Mouse (Mus musculus) gonadal fat pad, adult 2 months (tissue): Measurements from ENCODE around the gene H1fx. TPM values are rescaled to one million over a fixed set of nuclear protein-coding genes. Genes with fewer than 3 reads are reported as not detected.
"Not testable (repeated sequence)": the region's sequence is repeated elsewhere in the genome, so short reads cannot be mapped to it uniquely, and the experiment has no call there.

Experiments
- DNase-seq: peaks from one replicate; pipeline ENCODE4 v3.0.0-alpha.2; 2012; ENCODE audit warnings: low read depth
- polyA plus RNA-seq: library from polyadenylated mRNA; depleted of rRNA; stranded (reverse); fragments of >200 nt; gene quantifications from 2 replicates; pipeline ENCODE4 v1.2.3, GENCODE M21; 2012; rRNA removed

Gene H1fx
- polyA plus RNA-seq, 1 experiment = 7.7 TPM

DNA sequence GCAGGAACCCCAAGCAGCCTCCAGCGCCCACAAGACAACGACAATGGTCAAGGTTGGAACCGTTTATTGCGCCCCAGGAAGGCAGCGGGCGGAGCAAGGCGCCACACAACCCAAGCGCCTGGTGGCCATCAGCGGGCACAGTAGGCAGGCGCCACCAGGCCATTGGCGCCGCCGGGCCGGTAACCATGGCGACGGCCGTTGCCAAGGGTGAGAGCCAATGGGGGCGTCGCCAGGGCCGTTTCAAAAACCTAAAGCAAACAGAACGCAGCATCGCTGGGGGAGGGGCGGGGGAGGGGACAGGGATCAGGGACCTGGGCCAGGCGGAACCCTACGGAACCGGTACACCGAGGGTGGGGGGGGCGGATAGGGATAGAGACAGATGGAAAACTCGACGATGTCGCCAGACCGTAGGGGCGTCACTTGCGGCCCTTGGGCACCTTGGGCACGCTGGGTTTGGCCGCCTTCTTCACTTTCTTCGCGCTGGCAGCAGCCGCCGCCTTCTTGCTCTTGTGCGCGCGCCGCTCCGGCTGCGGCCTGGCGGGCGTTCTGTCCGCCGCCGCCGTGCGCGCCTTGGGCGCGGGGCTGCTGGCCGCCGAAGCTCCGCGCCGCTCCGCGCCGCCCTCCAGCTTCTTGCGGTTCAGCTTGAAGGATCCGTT is 935 bp downstream of the H1fx start:
- DNase-seq = no peak

DNA sequence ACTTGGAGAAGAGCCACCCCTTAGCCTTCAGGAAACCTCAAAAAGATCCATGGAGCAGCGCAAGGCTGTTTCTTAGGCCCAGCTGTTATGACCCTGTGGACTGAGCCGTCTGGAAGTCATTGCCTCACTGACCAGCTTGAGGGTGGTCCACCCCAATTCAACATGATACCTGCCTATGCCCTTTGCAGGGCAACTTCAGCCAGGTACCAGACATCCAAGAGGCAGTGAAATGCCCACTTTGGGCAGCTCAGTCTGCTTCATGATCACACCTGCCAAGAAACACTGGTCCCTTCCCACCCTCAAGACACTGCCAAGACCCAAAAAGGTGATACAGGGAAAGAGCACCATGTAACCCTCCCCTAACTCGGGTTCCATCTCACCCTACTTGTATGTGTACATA is 1.7 kb downstream of the H1fx start:
- DNase-seq = no peak

DNA sequence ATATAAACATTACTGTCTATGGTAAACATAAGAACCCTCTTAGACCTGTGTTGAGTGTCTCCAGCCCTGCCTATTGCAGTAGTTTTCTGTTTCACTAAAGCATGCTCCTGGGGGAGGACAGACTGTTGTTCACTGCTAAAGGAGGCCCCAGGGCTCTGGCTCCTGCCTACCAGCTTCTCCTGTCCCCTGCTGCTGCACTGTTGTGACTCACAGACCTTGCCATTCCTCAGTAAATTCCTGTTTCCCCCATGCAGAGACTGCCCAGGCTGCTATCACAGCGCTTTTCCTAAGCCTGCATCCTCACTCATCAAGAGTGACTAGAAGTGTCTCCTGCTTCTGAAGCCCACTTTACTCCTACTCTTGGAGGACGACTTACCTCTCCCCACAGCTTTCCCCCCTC is 11.4 kb downstream of the H1fx start:
- DNase-seq = no peak

DNA sequence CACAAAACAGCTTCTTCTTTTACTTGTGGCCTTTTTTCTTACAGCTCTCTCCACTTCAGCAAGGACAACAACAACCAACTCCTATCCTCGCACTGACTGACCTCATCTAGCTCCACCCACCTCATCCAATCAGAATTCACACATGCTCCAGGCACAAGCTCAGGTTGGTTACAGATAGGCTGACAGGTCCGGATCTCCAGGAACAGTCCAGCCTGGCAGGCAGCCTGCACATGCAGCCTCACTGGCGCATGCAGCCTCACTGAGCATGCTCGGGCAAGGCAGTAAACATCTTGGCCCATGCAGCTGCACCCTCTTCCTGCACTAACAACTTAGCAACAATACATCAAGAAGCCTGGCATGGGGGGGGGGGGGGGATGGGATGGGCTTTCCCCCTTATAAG is 19.0 kb downstream of the H1fx start:
- not testable (repeated sequence) for DNase-seq

DNA sequence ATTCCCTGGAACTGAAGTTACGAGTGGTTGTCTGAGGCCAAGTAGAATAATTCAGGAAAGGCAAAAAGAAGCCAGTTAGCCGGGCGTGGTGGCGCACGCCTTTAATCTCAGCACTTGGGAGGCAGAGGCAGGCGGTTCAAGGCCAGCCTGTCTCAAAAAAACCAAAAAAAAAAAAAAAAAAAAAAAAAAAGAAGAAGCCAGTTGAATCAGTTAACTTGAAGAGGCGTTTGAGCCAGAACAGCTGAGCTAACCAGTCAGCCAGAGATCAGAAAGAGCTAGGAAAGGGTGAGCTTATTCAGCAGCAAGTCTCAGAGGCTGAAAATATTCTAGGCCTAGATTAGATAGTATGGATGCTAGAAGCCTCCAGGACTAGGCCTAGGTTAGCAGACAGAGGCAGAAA is 39.3 kb downstream of the H1fx start:
- DNase-seq = no peak

DNA sequence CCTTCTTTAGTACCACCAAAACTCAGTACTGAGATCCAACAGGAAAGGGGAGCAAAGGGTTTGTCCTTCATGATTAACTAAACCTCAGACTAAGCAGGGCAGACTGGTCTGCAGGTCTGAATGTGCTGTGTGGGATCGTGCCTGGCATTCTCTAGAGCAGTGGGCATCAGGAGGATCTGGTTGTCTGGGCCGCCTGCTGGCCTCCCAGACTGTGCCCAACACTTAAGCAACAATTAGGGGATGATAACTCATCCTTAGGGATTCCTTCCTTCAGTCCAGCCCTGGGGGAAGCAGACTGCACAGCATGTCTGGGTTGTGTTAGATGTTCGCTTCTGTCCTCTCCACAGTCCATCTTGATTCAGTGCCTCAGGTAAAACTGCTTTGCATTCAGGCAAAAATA is 42.5 kb downstream of the H1fx start:
- no peak for DNase-seq

DNA sequence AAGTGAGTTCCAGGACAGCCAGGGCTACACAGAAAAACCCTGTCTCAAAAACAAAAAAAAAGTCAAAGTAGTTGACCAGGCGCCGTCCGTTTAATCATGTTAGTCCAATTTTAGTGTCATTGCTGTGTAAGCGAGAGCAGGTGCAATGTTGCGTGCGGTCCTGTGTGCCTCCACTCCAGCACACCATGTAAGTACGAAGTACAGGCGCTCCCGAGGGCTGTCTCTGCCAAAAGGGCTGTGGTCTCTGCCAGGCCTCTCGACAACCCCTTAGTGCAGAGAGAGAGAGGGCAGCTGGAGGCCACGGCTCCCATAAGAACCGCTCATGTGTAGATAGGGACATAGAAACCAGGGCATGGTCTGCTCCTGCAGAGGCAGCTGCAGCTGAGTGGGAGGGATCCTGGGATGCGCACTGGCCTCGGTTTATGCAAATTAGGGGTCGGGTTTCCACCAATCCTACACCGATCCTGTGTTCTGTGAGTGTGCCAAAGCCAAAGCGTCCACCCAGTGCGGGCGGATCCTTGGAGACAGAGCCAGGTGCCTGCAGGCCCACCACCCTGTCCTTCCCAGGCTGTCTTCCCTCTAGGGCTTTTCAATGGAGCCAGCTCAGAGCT is 44.2 kb downstream of the H1fx start:
- DNase-seq = no peak

DNA sequence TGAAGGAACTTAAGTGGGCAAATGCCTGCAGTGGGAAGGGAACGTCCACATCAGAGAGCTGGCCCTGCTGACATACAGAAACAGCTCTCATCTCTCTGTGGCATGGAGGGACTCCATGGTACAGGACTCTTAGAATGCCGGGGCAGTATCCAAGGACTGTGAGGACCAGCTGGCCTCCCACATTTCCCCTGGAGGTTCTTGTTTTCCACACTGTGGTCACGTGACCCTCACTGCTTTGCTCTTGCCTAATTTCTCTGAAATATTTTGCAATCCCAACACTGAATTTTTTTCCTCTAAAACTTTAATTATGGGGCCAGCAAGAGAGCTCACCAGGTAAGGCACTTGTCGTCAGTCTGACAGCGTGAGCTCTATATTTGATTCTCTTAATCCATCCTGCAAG is 46.4 kb downstream of the H1fx start:
- no peak for DNase-seq

Other genes starting within 250 kb of the H1fx start
- gene Gp9, start 203.6 kb downstream of the H1fx start, polyA plus RNA-seq = 8.7 TPM in 2 replicates
- 46.8 and 50.8 TPM in 2 replicates for gene Rab43, start 169.5 kb downstream of the H1fx start, polyA plus RNA-seq
- 1.1 and 1.3 TPM in 2 replicates for gene Gm45140, start 145.8 kb downstream of the H1fx start, polyA plus RNA-seq
- gene Isy1, start 142.8 kb downstream of the H1fx start, polyA plus RNA-seq = 25.3 and 25.8 TPM in 2 replicates
- 256 and 292 TPM in 2 replicates for gene Cnbp, start 130.5 kb downstream of the H1fx start, polyA plus RNA-seq
- 56.6 and 104 TPM in 2 replicates for gene Copg1, start 93.8 kb downstream of the H1fx start, polyA plus RNA-seq
- 23.0 and 26.2 TPM in 2 replicates for gene Hmces, start 67.7 kb downstream of the H1fx start, polyA plus RNA-seq
- 224 and 272 TPM in 2 replicates for gene Rab7, start 63.6 kb upstream of the H1fx start, polyA plus RNA-seq
- 250 and 301 TPM in 2 replicates for gene Rpn1, start 102.8 kb upstream of the H1fx start, polyA plus RNA-seq
- gene Gata2, start 212.3 kb upstream of the H1fx start, polyA plus RNA-seq = 27.2 and 34.2 TPM in 2 replicates
- 7.0 and 7.3 TPM in 2 replicates for gene Dnajb8, start 240.6 kb upstream of the H1fx start, polyA plus RNA-seq